Mouse (Mus musculus) embryonic fibroblast, embryonic 13.5 days (primary cell): Measurements from ENCODE around the gene Syt2. TPM values are rescaled to one million over a fixed set of nuclear protein-coding genes. Genes with fewer than 3 reads are reported as not detected.

Experiments
- H3K27ac ChIP-seq: 2 replicates; pipeline ENCODE4 v1.5.1; 2012; ENCODE audit warnings: low read length, control low read depth, inconsistent platforms; ENCODE audit not compliant: insufficient read depth
- H3K4me1 ChIP-seq: 2 replicates; pipeline ENCODE4 v1.6.1; 2011; ENCODE audit warnings: low read length; ENCODE audit not compliant: control insufficient read depth, insufficient read depth
- H3K4me3 ChIP-seq: 2 replicates; pipeline ENCODE4 v1.5.1; 2011; ENCODE audit warnings: mild to moderate bottlenecking, control low read depth, low read length; ENCODE audit not compliant: insufficient read depth
- CTCF ChIP-seq: IDR thresholded peaks from 2 replicates; pipeline ENCODE4 v1.5.1; 2011; ENCODE audit warnings: mild to moderate bottlenecking, control low read depth, low read length, moderate library complexity, borderline replicate concordance; ENCODE audit not compliant: insufficient read depth
- POLR2A ChIP-seq: IDR thresholded peaks from 2 replicates; pipeline ENCODE4 v1.6.1; 2011; ENCODE audit warnings: low read depth, mild to moderate bottlenecking, control low read depth, low read length, moderate library complexity
- polyA plus RNA-seq: library from polyadenylated mRNA; stranded (reverse); fragments of >200 nt; gene quantifications from 2 replicates; pipeline ENCODE4 v1.2.4, GENCODE M21; 2011; ENCODE audit warnings: low read depth; ENCODE audit not compliant: missing spikeins, insufficient read length

Gene Syt2
- polyA plus RNA-seq, 1 experiment: not detected

- Histone ChIP-seq H3K27ac (no peak overlapping the region), H3K4me3 (no peak overlapping the region), H3K4me1 (0 out of 2 replicates have a peak, but pooled peaks cover 2% of the 10 kb centered on the region)
- TF ChIP-seq POLR2A (no peak), CTCF (no peak)
Observed at GRCm38 (mm10) chr1:134647591-134647990, 1.1 kb downstream of the Syt2 start.

DNA sequence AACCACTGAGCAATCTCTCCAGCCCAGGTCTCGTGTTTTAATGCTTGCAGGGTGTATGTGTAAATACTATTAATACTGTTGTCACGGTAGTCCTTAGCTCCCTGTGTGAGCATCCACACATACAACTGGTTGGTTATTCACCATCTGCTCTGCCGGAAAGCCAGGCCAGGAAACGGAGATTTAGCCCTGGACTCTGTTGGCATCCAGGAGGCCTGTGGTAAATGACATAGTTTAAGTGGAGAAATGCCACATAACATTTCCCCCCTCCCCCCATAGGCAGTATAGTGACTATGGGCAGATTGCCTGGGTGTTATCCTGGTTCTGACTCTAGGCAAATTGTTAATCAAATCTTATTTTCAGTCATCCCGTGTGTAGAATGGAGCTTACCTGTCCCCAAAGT, 4.3 kb downstream of the Syt2 start:
- H3K4me1 ChIP-seq: no peaks in the 10 kb centered on the region
- TF ChIP-seq POLR2A (no peak), CTCF (no peak)

DNA sequence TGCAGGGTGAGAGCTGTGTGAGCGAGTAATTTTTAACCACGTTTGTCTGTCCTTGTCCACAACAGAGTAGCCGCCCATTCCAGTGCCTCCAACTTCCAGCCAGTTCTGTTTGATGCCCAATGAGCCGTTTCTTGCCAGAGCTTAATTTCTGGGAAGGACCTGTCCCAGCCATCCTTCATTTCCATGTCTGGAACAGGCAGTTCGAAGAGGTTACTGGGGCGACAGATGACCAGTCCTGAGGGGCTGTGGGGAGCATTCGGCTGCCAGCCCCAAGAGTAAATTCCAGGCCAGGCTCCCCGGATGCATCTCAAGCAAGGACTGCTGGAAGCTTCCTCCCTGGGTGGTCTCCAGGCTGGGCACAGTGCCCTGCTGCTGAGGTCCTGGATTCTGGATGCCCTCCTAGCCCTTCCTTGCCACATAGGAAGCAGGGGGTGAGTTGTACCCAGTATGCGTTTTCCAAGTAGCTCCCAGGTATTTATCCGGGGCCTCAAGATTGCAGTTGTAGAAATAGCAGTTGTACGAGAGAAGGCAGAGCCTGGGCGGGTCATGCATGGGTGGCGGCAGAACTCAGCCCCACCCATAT, 4.9 kb downstream of the Syt2 start:
- no peak overlapping the region for H3K4me3 ChIP-seq
- H3K27ac ChIP-seq: no peak overlapping the region
- TF ChIP-seq CTCF: no peak
- TF ChIP-seq POLR2A: no peak
- H3K4me1 ChIP-seq: no peaks in the 10 kb centered on the region

More for the DNA sequence above, 4.3 kb downstream of the Syt2 start:
- H3K4me3 ChIP-seq: no peak overlapping the region
- no peak overlapping the region for H3K27ac ChIP-seq

DNA sequence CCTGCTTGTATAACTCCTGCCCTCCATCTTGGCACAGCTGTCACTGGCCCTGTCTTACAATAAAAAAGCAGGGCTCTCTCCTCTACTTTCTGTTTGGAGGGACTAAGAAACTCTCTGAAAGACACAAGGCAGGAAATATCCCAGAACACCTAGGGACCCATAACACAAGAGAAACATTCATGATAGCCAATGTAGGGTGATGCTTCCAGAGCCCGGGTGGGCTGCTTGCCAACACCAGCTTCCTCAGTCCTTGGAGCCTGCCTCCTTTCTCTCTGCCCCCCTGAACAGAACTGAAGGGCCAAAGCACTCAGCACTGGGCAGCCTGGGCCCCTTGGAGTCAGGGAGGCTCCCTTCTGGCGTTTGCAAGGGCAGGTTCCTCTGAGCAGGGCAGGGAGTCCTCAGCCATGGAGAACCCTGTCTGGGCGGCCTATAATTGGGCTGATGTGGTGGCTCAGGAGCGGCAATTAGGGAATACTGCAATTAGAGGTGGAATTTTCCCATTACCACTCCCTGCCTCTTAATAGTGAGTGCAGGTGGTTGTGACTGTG, 5.4 kb downstream of the Syt2 start:
- no peak overlapping the region for H3K4me3 ChIP-seq
- no peaks in the 10 kb centered on the region for H3K4me1 ChIP-seq
- no peak overlapping the region for H3K27ac ChIP-seq
- no peak for TF ChIP-seq POLR2A
- no peak for TF ChIP-seq CTCF

- H3K4me1 ChIP-seq: no peaks in the 10 kb centered on the region
- H3K27ac ChIP-seq: no peak overlapping the region
- no peak overlapping the region for H3K4me3 ChIP-seq
- TF ChIP-seq CTCF (no peak), POLR2A (no peak)
Observed at GRCm38 (mm10) chr1:134653603-134654257, 7.3 kb downstream of the Syt2 start.

DNA sequence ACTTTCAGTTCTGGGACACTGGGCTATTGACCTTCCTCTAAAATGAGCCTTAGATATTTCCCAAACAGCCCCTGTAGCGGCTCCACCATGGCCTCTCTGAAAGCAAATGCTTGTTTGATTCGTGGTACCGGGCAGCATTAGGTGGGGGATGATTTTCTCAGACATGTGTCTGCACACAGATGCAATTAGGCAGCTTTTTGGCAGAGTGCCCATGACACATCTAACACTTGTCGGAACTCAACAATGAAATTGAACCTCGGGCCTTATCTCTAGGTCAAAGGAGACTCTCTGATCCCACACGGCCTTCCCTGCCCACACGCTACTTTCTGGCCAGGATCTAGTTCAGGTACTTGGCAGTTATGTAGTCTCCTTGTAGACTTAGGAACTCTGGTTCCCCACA, 12.4 kb downstream of the Syt2 start:
- H3K27ac ChIP-seq: no peak overlapping the region
- no peak for TF ChIP-seq CTCF
- no peak for TF ChIP-seq POLR2A
- no peak overlapping the region for H3K4me3 ChIP-seq
- H3K4me1 ChIP-seq: no peaks in the 10 kb centered on the region

DNA sequence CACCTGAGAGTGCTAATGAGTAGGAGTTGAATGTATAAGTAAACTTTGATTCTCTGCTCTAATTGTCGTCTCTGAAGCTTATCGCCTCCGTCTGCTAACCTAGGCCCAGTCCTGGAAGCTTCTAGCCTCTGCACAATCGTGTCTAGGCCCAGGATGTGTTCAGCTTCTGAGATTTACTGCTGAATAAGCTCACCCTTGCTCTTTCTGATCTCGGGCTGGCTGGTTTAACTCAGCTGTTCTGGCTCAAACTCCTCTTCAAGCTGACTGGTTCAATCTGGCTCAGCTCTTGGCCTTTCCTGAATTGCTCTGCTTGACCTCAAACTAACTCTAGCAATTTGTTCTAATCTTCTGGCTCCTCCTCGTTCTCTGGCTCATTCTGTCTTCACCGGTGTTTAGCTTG, 13.7 kb downstream of the Syt2 start:
- Histone ChIP-seq H3K4me3 (no peak overlapping the region), H3K27ac (no peak overlapping the region), H3K4me1 (no peaks in the 10 kb centered on the region)
- TF ChIP-seq CTCF (no peak), POLR2A (no peak)

- no peaks in the 10 kb centered on the region for H3K4me1 ChIP-seq
- TF ChIP-seq CTCF: no peak
- no peak for TF ChIP-seq POLR2A
- no peak overlapping the region for H3K4me3 ChIP-seq
- H3K27ac ChIP-seq: no peak overlapping the region
Observed at GRCm38 (mm10) chr1:134671234-134672070, 25.0 kb downstream of the Syt2 start.

- no peak for TF ChIP-seq POLR2A
- TF ChIP-seq CTCF: no peak
- Histone ChIP-seq H3K27ac (no peak overlapping the region), H3K4me3 (no peak overlapping the region), H3K4me1 (no peaks in the 10 kb centered on the region)
Observed at GRCm38 (mm10) chr1:134674312-134674711, 27.8 kb downstream of the Syt2 start.
